Mouse (Mus musculus) olfactory bulb, adult 2 months (tissue): Measurements from ENCODE around the gene Tpst1. TPM values are rescaled to one million over a fixed set of nuclear protein-coding genes. Genes with fewer than 3 reads are reported as not detected.

ENCODE experiments used
- H3K27ac ChIP-seq: fragments of 200-500 bp; 2 replicates; pipeline ENCODE4 v1.5.1; 2012; ENCODE audit warnings: low read depth, low read length; ENCODE audit not compliant: insufficient read depth
- H3K4me1 ChIP-seq: fragments of 200-500 bp; 2 replicates; pipeline ENCODE4 v1.6.1; 2012; ENCODE audit warnings: low read length; ENCODE audit not compliant: control insufficient read depth, insufficient read depth
- H3K4me3 ChIP-seq: fragments of 200-500 bp; 2 replicates; pipeline ENCODE4 v1.5.1; 2012; ENCODE audit warnings: mild to moderate bottlenecking, low read depth, low read length, moderate library complexity; ENCODE audit not compliant: insufficient read depth
- CTCF ChIP-seq: fragments of 200-500 bp; IDR thresholded peaks from 2 replicates; pipeline ENCODE4 v1.5.1; 2012; ENCODE audit warnings: low read depth, mild to moderate bottlenecking, low read length, moderate library complexity; ENCODE audit not compliant: insufficient read depth
- POLR2A ChIP-seq: fragments of 200-500 bp; IDR thresholded peaks from 2 replicates; pipeline ENCODE4 v1.6.1; 2012; ENCODE audit warnings: mild to moderate bottlenecking, low read depth, low read length, moderate library complexity; ENCODE audit not compliant: insufficient read depth
- WGBS: fragments of 180-500 bp; shearing (Covaris S2); methylation state at CpG from one replicate; pipeline ENCODE4 v1.1.7; 2018; 5-methylcytosine and 5-hydroxymethylcytosine counted together
- polyA plus RNA-seq: library from polyadenylated mRNA; stranded (reverse); fragments of >200 nt; gene quantifications from 2 replicates; pipeline ENCODE4 v1.2.4, GENCODE M21; 2012; ENCODE audit warnings: low replicate concordance; ENCODE audit not compliant: missing spikeins, insufficient read depth, insufficient read length

Gene Tpst1
- polyA plus RNA-seq, 1 experiment, result not detected

DNA sequence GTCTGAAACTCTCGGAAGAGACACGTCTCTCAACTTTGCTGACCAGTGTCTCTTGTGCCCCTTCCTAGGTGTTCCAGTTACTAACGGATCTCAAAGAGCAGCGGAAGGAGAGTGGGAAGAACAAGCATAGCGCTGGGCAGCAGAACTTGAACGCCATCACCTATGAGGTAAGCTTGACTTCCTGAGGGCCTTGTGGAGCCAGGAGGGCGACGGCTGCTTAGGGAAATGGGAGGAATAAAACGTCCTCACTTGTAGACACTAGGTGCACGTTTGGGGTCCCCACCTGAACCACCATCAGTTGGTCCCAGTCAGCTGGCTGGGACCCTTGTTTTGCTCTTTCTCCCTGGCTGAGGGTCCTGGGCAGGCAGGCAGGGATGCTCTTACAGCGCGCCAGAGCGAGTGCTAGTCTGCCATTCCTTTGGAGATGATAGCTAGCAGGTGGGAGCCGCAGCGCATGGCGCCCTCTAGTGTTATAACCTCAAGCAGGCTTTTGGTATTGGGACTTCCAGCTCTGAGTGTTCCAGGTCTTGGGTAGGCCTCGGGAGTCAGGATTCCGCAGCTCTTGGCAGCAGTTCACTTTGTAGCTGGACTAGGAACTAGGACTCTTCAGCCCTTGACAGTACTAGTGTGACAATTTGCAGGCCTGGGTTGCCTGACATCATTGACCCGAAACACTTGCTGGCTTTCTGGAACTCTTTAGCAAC, 35.2 kb upstream of the Tpst1 start:
- no peak overlapping the region for H3K27ac ChIP-seq
- WGBS, result 63% methylated on average over 19 of the region's 19 CpGs
- TF ChIP-seq CTCF (peak; percentile 32), POLR2A (no peak)
- no peak overlapping the region for H3K4me3 ChIP-seq
- H3K4me1 ChIP-seq, result 0 out of 2 replicates have a peak, but pooled peaks cover 3% of the 10 kb centered on the region

GRCm38 (mm10) chr5:130040797-130041196, 32.3 kb upstream of the Tpst1 start:
- Histone ChIP-seq H3K4me3 (no peak overlapping the region), H3K27ac (no peak overlapping the region), H3K4me1 (0 out of 2 replicates have a peak, but pooled peaks cover 3% of the 10 kb centered on the region)
- 96% methylated on average over 4 of the region's 4 CpGs for WGBS
- no peak for TF ChIP-seq POLR2A
- no peak for TF ChIP-seq CTCF

DNA sequence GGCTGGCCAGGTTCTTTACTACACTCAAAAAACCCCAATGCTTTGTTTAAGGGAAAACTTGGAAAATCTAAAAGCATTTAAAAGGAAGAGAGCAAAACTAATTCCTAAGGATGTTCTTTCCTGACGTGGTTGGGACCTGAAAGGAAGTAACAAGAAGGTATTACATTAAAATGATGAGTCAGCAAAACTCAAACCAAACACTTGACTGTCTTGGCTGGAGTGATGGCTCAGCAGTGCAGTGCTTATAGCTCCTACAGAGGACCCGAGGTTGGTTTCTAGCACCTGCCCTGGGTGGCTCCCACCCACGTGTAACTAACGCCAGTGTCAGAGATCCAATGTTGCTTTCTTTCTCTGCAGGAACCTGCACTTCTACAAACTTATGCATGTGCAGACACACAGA, 31.9 kb upstream of the Tpst1 start:
- TF ChIP-seq POLR2A (no peak), CTCF (no peak)
- no peak overlapping the region for H3K27ac ChIP-seq
- 78% methylated on average over 4 of the region's 4 CpGs for WGBS

GRCm38 (mm10) chr5:130043741-130044140, 29.4 kb upstream of the Tpst1 start:
- no peak overlapping the region for H3K27ac ChIP-seq
- 30% methylated on average over 3 of the region's 3 CpGs for WGBS
- H3K4me3 ChIP-seq, result no peak overlapping the region
- peaks cover 4% of the 10 kb centered on the region for H3K4me1 ChIP-seq
- TF ChIP-seq POLR2A (no peak), CTCF (no peak)

More for the DNA sequence above, 31.9 kb upstream of the Tpst1 start:
- 0 out of 2 replicates have a peak, but pooled peaks cover 3% of the 10 kb centered on the region for H3K4me1 ChIP-seq
- no peak overlapping the region for H3K4me3 ChIP-seq

- WGBS, result 39% methylated on average over 7 of the region's 7 CpGs
- H3K4me3 ChIP-seq, result no peak overlapping the region
- TF ChIP-seq CTCF (peak; percentile 73), POLR2A (no peak)
- H3K27ac ChIP-seq, result no peak overlapping the region
- H3K4me1 ChIP-seq, result peaks cover 9% of the 10 kb centered on the region
Observed at GRCm38 (mm10) chr5:130044201-130044695, 28.9 kb upstream of the Tpst1 start.

GRCm38 (mm10) chr5:130046100-130046499, 27.0 kb upstream of the Tpst1 start:
- Histone ChIP-seq H3K4me1 (peaks cover 11% of the 10 kb centered on the region), H3K4me3 (no peak overlapping the region), H3K27ac (no peak overlapping the region)
- WGBS, result 87% methylated on average over 7 of the region's 7 CpGs
- TF ChIP-seq CTCF (no peak), POLR2A (no peak)

DNA sequence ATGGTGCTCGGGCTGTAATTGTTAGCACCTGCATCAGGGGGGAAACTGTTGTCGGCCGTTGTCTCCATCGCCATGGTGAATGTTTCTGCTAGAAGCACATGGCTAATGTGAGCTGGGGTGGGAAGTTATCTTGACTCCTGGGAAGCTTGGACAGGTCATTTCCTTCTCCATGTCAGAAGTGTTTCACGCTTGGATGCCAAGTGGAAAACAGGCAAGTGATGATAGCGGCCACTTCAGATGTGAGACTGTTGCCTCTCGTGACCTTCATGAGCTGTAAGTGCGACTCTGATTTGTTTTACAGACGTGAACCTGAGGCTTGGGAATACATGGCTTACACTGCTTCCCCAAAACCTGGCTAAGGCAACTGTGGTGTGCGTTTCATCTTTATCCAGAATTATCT, 26.5 kb upstream of the Tpst1 start:
- 87% methylated on average over 10 of the region's 10 CpGs for WGBS
- TF ChIP-seq POLR2A, result no peak
- Histone ChIP-seq H3K27ac (no peak overlapping the region), H3K4me1 (peaks cover 11% of the 10 kb centered on the region), H3K4me3 (no peak overlapping the region)

DNA sequence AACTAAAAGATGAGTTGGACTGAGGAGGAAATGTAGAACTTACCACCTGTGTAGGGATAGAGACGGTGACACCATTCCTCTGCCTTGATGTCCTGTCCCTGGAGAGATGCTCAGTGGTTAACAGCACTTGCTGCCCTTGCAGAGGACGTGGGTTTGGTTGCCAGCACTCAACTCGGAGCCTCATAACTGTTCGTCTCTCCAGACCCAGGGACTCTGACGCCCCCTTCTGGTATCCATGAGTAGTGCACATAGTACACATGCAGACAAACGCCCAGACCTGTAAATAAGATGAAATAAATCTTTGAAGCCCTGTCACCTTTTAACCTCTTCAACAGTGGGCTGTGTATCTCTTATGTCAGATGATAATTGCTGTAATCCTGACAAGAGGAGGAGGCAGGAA, 26.1 kb upstream of the Tpst1 start:
- H3K27ac ChIP-seq, result no peak overlapping the region
- TF ChIP-seq POLR2A (no peak), CTCF (peak; percentile 19; the same call in 1 of the 2 replicates)
- 81% methylated on average over 6 of the region's 6 CpGs for WGBS
- H3K4me1 ChIP-seq, result peaks cover 11% of the 10 kb centered on the region
- no peak overlapping the region for H3K4me3 ChIP-seq

GRCm38 (mm10) chr5:130048786-130049520, 24.2 kb upstream of the Tpst1 start:
- Histone ChIP-seq H3K4me3 (no peak overlapping the region), H3K27ac (peak overlapping the region; percentile 17), H3K4me1 (peaks cover 15% of the 10 kb centered on the region)
- 42% methylated on average over 15 of the region's 15 CpGs for WGBS
- TF ChIP-seq CTCF, result no peak

DNA sequence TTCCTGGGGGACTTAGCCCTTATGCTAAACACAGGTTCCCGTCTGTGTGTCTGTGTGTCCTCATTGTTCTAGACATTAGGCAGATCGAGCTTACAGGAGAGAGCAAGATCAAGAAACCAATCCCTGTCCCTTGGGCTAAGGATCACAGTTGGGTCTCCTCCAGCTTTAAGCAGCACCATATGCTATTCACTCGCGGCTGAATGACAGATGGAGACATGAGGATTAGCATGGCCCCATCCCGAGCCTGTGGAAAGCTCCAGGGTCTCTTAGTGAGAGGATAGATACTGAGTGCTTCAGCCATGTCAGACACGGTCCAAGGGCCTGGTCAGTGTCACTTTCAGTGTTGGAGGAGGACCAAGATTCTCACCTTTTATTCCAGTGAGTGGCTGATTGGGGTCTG, 22.7 kb upstream of the Tpst1 start:
- Histone ChIP-seq H3K27ac (no peak overlapping the region), H3K4me1 (peaks cover 15% of the 10 kb centered on the region), H3K4me3 (no peak overlapping the region)
- WGBS, result 77% methylated on average over 6 of the region's 6 CpGs
- TF ChIP-seq CTCF (no peak), POLR2A (no peak)
